ENCODE assay signal across 8 mouse cellular contexts in genomic region chr1:131688475-131688874, GRCm38 (mm10). TPM values are rescaled to one million over a fixed set of nuclear protein-coding genes. Genes with fewer than 3 reads are reported as not detected.
DNase-seq lines count a peak whose midpoint lies in the region; ATAC-seq and TF ChIP-seq lines count a peak whose summit lies in the region.

TSS of gene Rab7b (plus strand) at chr1:131688695.

- H3K36me3 ChIP-seq in embryonic facial prominence, embryonic 13.5 days, result no peaks in the 10 kb centered on the region
- no peaks in the 10 kb centered on the region for H3K36me3 ChIP-seq in embryonic facial prominence, embryonic 10.5 days (replicated peaks)
- no peaks in the 10 kb centered on the region for H3K36me3 ChIP-seq in kidney, postnatal 0 days (ENCODE audit: insufficient read depth, low read length)
- H3K36me3 ChIP-seq in hindbrain, embryonic 11.5 days (ENCODE audit: control insufficient read depth, insufficient read depth, low read length), result no peaks in the 10 kb centered on the region
- no peaks in the 10 kb centered on the region for H3K36me3 ChIP-seq in forebrain, embryonic 14.5 days (ENCODE audit: control insufficient read depth, insufficient read depth, low read length)

- ATAC-seq in embryonic facial prominence, embryonic 13.5 days (ENCODE audit: insufficient number of reproducible peaks, insufficient read depth, low FRiP score, low TSS enrichment, low read depth), result 0 out of 2 replicates have a peak, but pooled peaks have one; percentile 26
- no peak for ATAC-seq in kidney, postnatal 0 days (replicated peaks; ENCODE audit: low FRiP score, low read depth)
- no peak for ATAC-seq in hindbrain, embryonic 11.5 days (ENCODE audit: low FRiP score)
- no peak for ATAC-seq in forebrain, embryonic 14.5 days

- 47% methylated on average over 8 of the region's 8 CpGs for WGBS in embryonic facial prominence, embryonic 13.5 days
- 61% methylated on average over 8 of the region's 8 CpGs for WGBS in embryonic facial prominence, embryonic 10.5 days
- WGBS in kidney, postnatal 0 days, result 34% methylated on average over 8 of the region's 8 CpGs
- WGBS in hindbrain, embryonic 11.5 days, result 66% methylated on average over 8 of the region's 8 CpGs
- WGBS in forebrain, embryonic 14.5 days, result 64% methylated on average over 8 of the region's 8 CpGs

- H3K4me2 ChIP-seq in embryonic facial prominence, embryonic 13.5 days, result peak within 1 kb of the TSS; percentile 12; the same call in 1 of the 2 replicates
- H3K4me2 ChIP-seq in kidney, postnatal 0 days (ENCODE audit: low read length), result peak within 1 kb of the TSS; percentile 21; the same call in 1 of the 2 replicates
- H3K4me2 ChIP-seq in hindbrain, embryonic 11.5 days (replicated peaks; ENCODE audit: low read depth, low read length), result no peak within 1 kb of the TSS
- H3K4me2 ChIP-seq in forebrain, embryonic 14.5 days (ENCODE audit: low read length), result no peak within 1 kb of the TSS

- H3K4me3 ChIP-seq in embryonic facial prominence, embryonic 13.5 days, result no peak within 1 kb of the TSS
- no peak within 1 kb of the TSS for H3K4me3 ChIP-seq in embryonic facial prominence, embryonic 10.5 days
- peak within 1 kb of the TSS; percentile 56 for H3K4me3 ChIP-seq in brown adipose tissue, adult 24 weeks (ENCODE audit: insufficient read depth, low read depth, low read length)
- H3K4me3 ChIP-seq in kidney, postnatal 0 days (replicated peaks; ENCODE audit: low read depth, low read length), result no peak within 1 kb of the TSS
- no peak within 1 kb of the TSS for H3K4me3 ChIP-seq in hindbrain, embryonic 11.5 days (ENCODE audit: low read depth, low read length)
- no peak within 1 kb of the TSS for H3K4me3 ChIP-seq in forebrain, embryonic 14.5 days (ENCODE audit: low read depth, low read length)

- H3K9ac ChIP-seq in embryonic facial prominence, embryonic 13.5 days, result no peak within 1 kb of the TSS
- H3K9ac ChIP-seq in kidney, postnatal 0 days (ENCODE audit: low read depth, low read length), result 0 out of 2 replicates have a peak within 1 kb of the TSS, but pooled peaks have one; percentile 2
- H3K9ac ChIP-seq in hindbrain, embryonic 11.5 days (ENCODE audit: low read depth, low read length), result no peak within 1 kb of the TSS
- H3K9ac ChIP-seq in forebrain, embryonic 14.5 days (ENCODE audit: low read length), result no peak within 1 kb of the TSS

- peaks cover 11% of the 10 kb centered on the region for H3K4me1 ChIP-seq in embryonic facial prominence, embryonic 13.5 days
- H3K4me1 ChIP-seq in embryonic facial prominence, embryonic 10.5 days, result peaks cover 21% of the 10 kb centered on the region
- H3K4me1 ChIP-seq in brown adipose tissue, adult 24 weeks (ENCODE audit: control insufficient read depth, insufficient read depth, insufficient read length, low read length), result no peaks in the 10 kb centered on the region
- H3K4me1 ChIP-seq in kidney, postnatal 0 days (replicated peaks; ENCODE audit: insufficient read depth, low read length), result no peaks in the 10 kb centered on the region
- H3K4me1 ChIP-seq in hindbrain, embryonic 11.5 days (replicated peaks; ENCODE audit: control insufficient read depth, insufficient read depth, low read length), result no peaks in the 10 kb centered on the region
- no peaks in the 10 kb centered on the region for H3K4me1 ChIP-seq in forebrain, embryonic 14.5 days (ENCODE audit: control insufficient read depth, insufficient read depth, low read length)

- no peak for DNase-seq in embryonic facial prominence, embryonic 10.5 days (ENCODE audit: low spot score)
- DNase-seq in kidney, postnatal 0 days (ENCODE audit: low spot score), result peak; percentile 40
- DNase-seq in ovary, postnatal 14 days (ENCODE audit: low spot score), result peak; percentile 60
- DNase-seq in neural tube, embryonic 10.5 days (ENCODE audit: extremely low spot score, low spot score), result no peak
- DNase-seq in hindbrain, embryonic 11.5 days (ENCODE audit: low spot score), result no peak
- no peak for DNase-seq in forebrain, embryonic 14.5 days (ENCODE audit: low spot score)

- TF ChIP-seq CTCF in kidney, postnatal 0 days (IDR thresholded peaks at IDR 0.05; ENCODE audit: low read depth), result no peak

- H3K27ac ChIP-seq in embryonic facial prominence, embryonic 13.5 days, result peak within 1 kb of the TSS; percentile 45; the same call in 1 of the 2 replicates
- no peak within 1 kb of the TSS for H3K27ac ChIP-seq in embryonic facial prominence, embryonic 10.5 days (replicated peaks)
- peak within 1 kb of the TSS; percentile 73 for H3K27ac ChIP-seq in brown adipose tissue, adult 24 weeks (replicated peaks; ENCODE audit: low read depth, low read length)
- H3K27ac ChIP-seq in kidney, postnatal 0 days, result no peak within 1 kb of the TSS
- H3K27ac ChIP-seq in hindbrain, embryonic 11.5 days (ENCODE audit: low read depth, low read length), result no peak within 1 kb of the TSS
- H3K27ac ChIP-seq in forebrain, embryonic 14.5 days (ENCODE audit: low read depth, low read length), result no peak within 1 kb of the TSS

- H3K27me3 ChIP-seq in embryonic facial prominence, embryonic 13.5 days, result no peaks in the 10 kb centered on the region
- no peaks in the 10 kb centered on the region for H3K27me3 ChIP-seq in embryonic facial prominence, embryonic 10.5 days (replicated peaks; ENCODE audit: low read depth, poor library complexity, severe bottlenecking)
- H3K27me3 ChIP-seq in kidney, postnatal 0 days (ENCODE audit: insufficient read depth, low read length), result no peaks in the 10 kb centered on the region
- H3K27me3 ChIP-seq in hindbrain, embryonic 11.5 days (ENCODE audit: control insufficient read depth, insufficient read depth, low read length), result no peaks in the 10 kb centered on the region
- H3K27me3 ChIP-seq in forebrain, embryonic 14.5 days (replicated peaks; ENCODE audit: control insufficient read depth, insufficient read depth, low read length), result no peaks in the 10 kb centered on the region

- no peaks in the 10 kb centered on the region for H3K9me3 ChIP-seq in embryonic facial prominence, embryonic 13.5 days
- H3K9me3 ChIP-seq in embryonic facial prominence, embryonic 10.5 days, result no peaks in the 10 kb centered on the region
- H3K9me3 ChIP-seq in kidney, postnatal 0 days (replicated peaks; ENCODE audit: low read length), result no peaks in the 10 kb centered on the region
- H3K9me3 ChIP-seq in hindbrain, embryonic 11.5 days (ENCODE audit: control insufficient read depth, low read length), result no peaks in the 10 kb centered on the region
- no peaks in the 10 kb centered on the region for H3K9me3 ChIP-seq in forebrain, embryonic 14.5 days (replicated peaks; ENCODE audit: control insufficient read depth, low read length)

RNA-seq across cellular contexts. Expression of gene Rab7b, which starts in this region (rescaled TPM):
- 4.9 and 5.0 TPM in 2 replicates for polyA plus RNA-seq in embryonic facial prominence, embryonic 13.5 days (2015; fragmentation: Nextera tagmentation; extraction: Ambion mirVana)
- polyA plus RNA-seq in embryonic facial prominence, embryonic 10.5 days (2016; fragmentation: Nextera tagmentation; extraction: Ambion mirVana), result 0.64 and 0.91 TPM in 2 replicates
- polyA plus RNA-seq in brown adipose tissue, adult 24 weeks (2012; ENCODE audit: insufficient read depth, insufficient read length, missing spikeins), result 2.3 and 10.5 TPM in 2 replicates
- polyA plus RNA-seq in kidney, postnatal 0 days (2015; fragmentation: Nextera tagmentation; extraction: Ambion mirVana), result 1.7 and 2.1 TPM in 2 replicates
- polyA plus RNA-seq in hindbrain, embryonic 11.5 days (2014; fragmentation: Nextera tagmentation; extraction: Ambion mirVana), result 0.91 and 1.6 TPM in 2 replicates
- polyA plus RNA-seq in forebrain, embryonic 14.5 days (2014; fragmentation: Nextera tagmentation; extraction: Ambion mirVana), result 0.98 and 1.1 TPM in 2 replicates

Comparison
In these comparisons a context has a peak if more than half of its experiments do, and no peak if none do; other contexts are left out.
1. H3K27ac ChIP-seq: peak in embryonic facial prominence, embryonic 13.5 days (single experiment) and brown adipose tissue, adult 24 weeks (single experiment); none in embryonic facial prominence, embryonic 10.5 days (single experiment), kidney, postnatal 0 days (single experiment), hindbrain, embryonic 11.5 days (single experiment) and forebrain, embryonic 14.5 days (single experiment).
2. H3K4me2 ChIP-seq: peak in embryonic facial prominence, embryonic 13.5 days (single experiment) and kidney, postnatal 0 days (single experiment); none in hindbrain, embryonic 11.5 days (single experiment) and forebrain, embryonic 14.5 days (single experiment).
3. DNase-seq: peak in kidney, postnatal 0 days (single experiment) and ovary, postnatal 14 days (single experiment); none in embryonic facial prominence, embryonic 10.5 days (single experiment), neural tube, embryonic 10.5 days (single experiment), hindbrain, embryonic 11.5 days (single experiment) and forebrain, embryonic 14.5 days (single experiment).